Mouse (Mus musculus): ENCODE results near the gene Snx21. TPM values are rescaled to one million over a fixed set of nuclear protein-coding genes. Genes with fewer than 3 reads are reported as not detected.

Gene Snx21
- total and polyA plus RNA-seq, 3 experiments = 3.8 to 7.7 TPM; not detected in 1

- Histone ChIP-seq H3K4me3 (ENCODE audit: control insufficient read depth in 1 of 2, insufficient read depth in 1 of 2, low read depth in 2 of 2, low read length in 2 of 2) (peak overlapping the region; percentile 37 to 42), H3K27me3 (ENCODE audit: control insufficient read depth in 1 of 2, insufficient read depth in 2 of 2, low read length in 2 of 2) (no peaks in the 10 kb centered on the region), H3K27ac (ENCODE audit: control insufficient read depth, low read depth, low read length) (peak overlapping the region; percentile 80), H3K9ac (ENCODE audit: control insufficient read depth, low read depth, low read length, poor library complexity, severe bottlenecking) (peak overlapping the region; percentile 41), H3K9me3 (replicated peaks; ENCODE audit: insufficient read depth, low read length) (no peaks in the 10 kb centered on the region), H3K36me3 (ENCODE audit: control insufficient read depth in 1 of 2, insufficient read depth in 2 of 2, low read length in 2 of 2) (peaks cover 0 to 7% of the 10 kb centered on the region in 2 experiments; a peak in 2 of 4 replicates), H3K4me1 (ENCODE audit: control insufficient read depth in 1 of 2, insufficient read depth in 2 of 2, low read length in 2 of 2) (peaks cover 6 to 10% of the 10 kb centered on the region in 2 experiments), H3K79me2 (ENCODE audit: control insufficient read depth, insufficient read depth, low read length, poor library complexity) (no peaks in the 10 kb centered on the region)
- TF ChIP-seq ZC3H11A (IDR thresholded peaks at IDR 0.05; ENCODE audit: low read depth, low read length) = no peak
- TF ChIP-seq EP300 (IDR thresholded peaks at IDR 0.05; ENCODE audit: low read depth in 1 of 2, low read length in 2 of 2) = peak; percentile 44 to 76
- TF ChIP-seq MEF2A (IDR thresholded peaks at IDR 0.05; ENCODE audit: extremely low read depth, insufficient replicate concordance, low read depth, low read length, poor library complexity, severe bottlenecking) = peak; percentile 83; the same call in 1 of the 2 replicates
- TF ChIP-seq SIN3A (IDR thresholded peaks at IDR 0.05; ENCODE audit: low read length) = no peak; the same call in 1 of the 2 replicates
- TF ChIP-seq ETS1 (IDR thresholded peaks at IDR 0.05; ENCODE audit: low read depth, low read length) = peak; percentile 57; the same call in 1 of the 2 replicates
- TF ChIP-seq ZNF384 (IDR thresholded peaks at IDR 0.05; ENCODE audit: low read depth, low read length) = no peak
- TF ChIP-seq CTCF (IDR thresholded peaks at IDR 0.05 in 2 of 3, conservative IDR thresholded peaks at IDR 0.05 in 1 of 3; ENCODE audit: control insufficient read depth in 1 of 3, insufficient read depth in 1 of 3, low read depth in 2 of 3, low read length in 3 of 3, poor library complexity in 1 of 3, severe bottlenecking in 1 of 3) = no peak
- TF ChIP-seq GATA1 (IDR thresholded peaks at IDR 0.05; ENCODE audit: low read depth, low read length) = peak; percentile 86
- TF ChIP-seq TAL1 (IDR thresholded peaks at IDR 0.05; ENCODE audit: low read length) = peak; percentile 77
- TF ChIP-seq NELFE (IDR thresholded peaks at IDR 0.05; ENCODE audit: low read depth, low read length) = no peak
- peak; percentile 74 for TF ChIP-seq TCF12 (IDR thresholded peaks at IDR 0.05; ENCODE audit: low read depth, low read length)
- no peak for TF ChIP-seq MYC (IDR thresholded peaks at IDR 0.05; ENCODE audit: low read depth, low read length)
- no peak for TF ChIP-seq NRF1 (IDR thresholded peaks at IDR 0.05; ENCODE audit: insufficient read depth, low read depth, low read length, poor library complexity, severe bottlenecking)
- no peak for TF ChIP-seq MAX (IDR thresholded peaks at IDR 0.05; ENCODE audit: low read length)
- no peak; the same call in 1 of the 2 replicates for TF ChIP-seq MXI1 (IDR thresholded peaks at IDR 0.05; ENCODE audit: low read depth, low read length)
- peak; percentile 82 for DNase-seq (ENCODE audit: low read depth, low spot score)
Measured at GRCm38 (mm10) chr2:164815821-164816220, 30.2 kb downstream of the Snx21 start.

- Histone ChIP-seq H3K4me1 (ENCODE audit: control insufficient read depth in 1 of 2, insufficient read depth in 2 of 2, low read length in 2 of 2) (peaks cover 6 to 16% of the 10 kb centered on the region in 2 experiments), H3K36me3 (ENCODE audit: control insufficient read depth in 1 of 2, insufficient read depth in 2 of 2, low read length in 2 of 2) (peaks cover 0 to 10% of the 10 kb centered on the region in 2 experiments; a peak in 2 of 4 replicates)
- TF ChIP-seq ELF1 (IDR thresholded peaks at IDR 0.05; ENCODE audit: low read depth, low read length) = no peak
- no peak for TF ChIP-seq MYB (IDR thresholded peaks at IDR 0.05; ENCODE audit: low read depth, low read length)
- no peak for TF ChIP-seq UBTF (IDR thresholded peaks at IDR 0.05; ENCODE audit: borderline replicate concordance, insufficient read depth, low read depth, low read length)
- no peak for TF ChIP-seq TBP (IDR thresholded peaks at IDR 0.05; ENCODE audit: low read depth, low read length)
- TF ChIP-seq RCOR1 (IDR thresholded peaks at IDR 0.05; ENCODE audit: low read depth, low read length) = no peak
- TF ChIP-seq ETS1 (IDR thresholded peaks at IDR 0.05; ENCODE audit: low read depth, low read length) = no peak
- no peak for TF ChIP-seq POLR2A (IDR thresholded peaks at IDR 0.05; ENCODE audit: control insufficient read depth in 1 of 2, insufficient read depth in 1 of 2, low read depth in 1 of 2, low read length in 2 of 2, poor library complexity in 1 of 2)
Measured at GRCm38 (mm10) chr2:164817206-164817605, 31.6 kb downstream of the Snx21 start.

More at GRCm38 (mm10) chr2:164817206-164817605, 31.6 kb downstream of the Snx21 start:
- no peaks in the 10 kb centered on the region for H3K27me3 ChIP-seq (ENCODE audit: control insufficient read depth in 1 of 2, insufficient read depth in 2 of 2, low read length in 2 of 2)
- no peak overlapping the region for H3K27ac ChIP-seq (ENCODE audit: control insufficient read depth, low read depth, low read length)
- DNase-seq (ENCODE audit: low read depth, low spot score) = no peak
- H3K9me3 ChIP-seq (replicated peaks; ENCODE audit: insufficient read depth, low read length) = no peaks in the 10 kb centered on the region
- no peak overlapping the region for H3K4me3 ChIP-seq (ENCODE audit: control insufficient read depth in 1 of 2, insufficient read depth in 1 of 2, low read depth in 2 of 2, low read length in 2 of 2)
- H3K79me2 ChIP-seq (ENCODE audit: control insufficient read depth, insufficient read depth, low read length, poor library complexity) = no peaks in the 10 kb centered on the region
- H3K9ac ChIP-seq (ENCODE audit: control insufficient read depth, low read depth, low read length, poor library complexity, severe bottlenecking) = no peak overlapping the region
